Mouse (Mus musculus): Measurements from ENCODE around the gene Prrx2.
A peak's percentile ranks its signal among the peaks of the same experiment; 100 is the strongest.

The Prrx2 gene

GRCm38 (mm10) chr2:30870863-30871262 lies 36.1 kb downstream of the Prrx2 start:
- DNase-seq (ENCODE audit: low spot score), result no peak

GRCm38 (mm10) chr2:30872669-30873068 lies 37.9 kb downstream of the Prrx2 start:
- no peak for DNase-seq (ENCODE audit: low spot score)

DNA sequence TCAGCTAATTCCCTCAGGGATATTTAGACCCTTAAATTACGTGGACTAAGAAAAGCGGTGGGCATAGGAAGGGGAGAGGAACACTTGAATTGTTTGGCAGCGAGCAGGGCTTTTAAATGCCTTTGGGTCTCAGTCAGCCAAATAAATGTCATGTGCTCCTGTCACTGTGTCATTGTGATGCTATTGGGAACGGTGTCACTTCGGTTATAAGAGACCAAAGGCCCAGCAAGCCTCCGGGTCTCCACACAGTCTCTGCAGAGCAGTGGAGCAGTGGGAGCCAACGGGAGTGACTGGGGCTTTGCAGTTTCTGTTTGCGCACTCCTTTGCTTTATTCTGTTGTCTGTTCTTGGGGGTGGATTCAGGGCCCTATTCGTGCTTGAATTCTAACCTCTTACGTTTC lies 39.7 kb downstream of the Prrx2 start:
- DNase-seq (ENCODE audit: low spot score), result no peak

- no peak for DNase-seq (ENCODE audit: low spot score)
Observed at GRCm38 (mm10) chr2:30875096-30875495, 40.3 kb downstream of the Prrx2 start.

GRCm38 (mm10) chr2:30875621-30876432 lies 41.1 kb downstream of the Prrx2 start:
- no peak for DNase-seq (ENCODE audit: low spot score)

DNA sequence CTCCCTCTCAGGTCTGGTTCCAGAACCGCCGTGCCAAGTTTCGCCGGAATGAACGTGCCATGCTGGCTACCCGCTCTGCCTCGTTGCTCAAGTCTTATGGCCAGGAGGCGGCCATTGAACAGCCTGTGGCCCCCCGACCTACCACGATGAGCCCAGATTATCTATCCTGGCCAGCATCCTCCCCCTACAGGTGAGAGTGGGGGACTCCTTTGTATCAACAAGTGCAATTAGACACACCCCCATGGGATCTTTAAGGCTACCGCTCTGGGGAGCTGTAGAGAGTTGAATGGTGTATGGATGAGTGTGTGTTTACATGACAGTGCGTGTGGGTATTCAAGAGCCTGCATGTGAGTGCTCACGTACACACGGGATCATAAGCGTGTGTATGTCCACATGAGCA lies 44.7 kb downstream of the Prrx2 start:
- no peak for DNase-seq (ENCODE audit: low spot score)

DNA sequence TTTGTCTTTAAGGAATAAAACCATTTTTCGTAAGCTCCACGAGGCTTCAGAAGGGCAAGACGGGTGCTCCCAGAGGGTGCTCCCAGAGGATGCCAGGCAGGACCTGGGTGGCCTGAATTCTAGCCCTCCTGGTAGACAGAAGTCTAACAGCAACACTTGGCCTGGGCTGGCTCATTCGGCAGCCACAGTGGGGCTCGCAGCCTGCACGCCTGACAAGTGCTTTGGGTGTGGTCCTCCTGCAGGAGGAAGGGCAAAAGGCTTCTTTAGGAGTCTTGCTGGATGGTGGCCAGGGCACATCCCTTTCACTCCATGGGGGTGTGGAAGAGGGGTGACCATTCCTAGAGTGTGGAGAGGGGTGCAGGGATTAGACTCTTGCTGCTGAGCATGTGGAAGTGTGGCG lies 46.4 kb downstream of the Prrx2 start:
- DNase-seq (ENCODE audit: low spot score), result no peak

- DNase-seq (ENCODE audit: low spot score), result no peak
Observed at GRCm38 (mm10) chr2:30884852-30885373, 50.1 kb downstream of the Prrx2 start.

GRCm38 (mm10) chr2:30885453-30886163 lies 50.8 kb downstream of the Prrx2 start:
- no peak for DNase-seq (ENCODE audit: low spot score)

- DNase-seq (ENCODE audit: low spot score), result peak; percentile 31
Observed at GRCm38 (mm10) chr2:30891002-30891401, 56.2 kb downstream of the Prrx2 start.

DNA sequence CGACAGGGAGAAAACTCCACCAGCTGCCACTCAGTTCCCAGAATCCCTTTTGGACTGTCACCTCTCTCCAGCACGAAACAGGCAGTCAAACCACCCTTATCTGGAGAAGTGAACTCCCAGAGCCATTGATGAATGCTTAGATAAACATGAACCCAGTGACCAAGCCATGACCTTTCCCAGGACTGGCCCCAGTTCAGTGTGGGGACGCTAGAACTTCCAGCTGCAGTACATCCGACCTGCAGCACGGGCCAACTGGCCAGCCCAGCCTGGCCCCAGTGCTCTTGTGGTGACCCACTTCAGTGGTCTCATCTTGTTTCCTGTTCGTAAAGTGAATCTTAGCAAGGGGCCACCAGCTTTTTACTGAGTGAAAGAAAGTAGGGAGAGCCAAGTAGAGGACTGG lies 58.6 kb downstream of the Prrx2 start:
- DNase-seq (ENCODE audit: low spot score), result no peak

GRCm38 (mm10) chr2:30893946-30894345 lies 59.2 kb downstream of the Prrx2 start:
- no peak for DNase-seq (ENCODE audit: low spot score)

- no peak for DNase-seq (ENCODE audit: low spot score)
Observed at GRCm38 (mm10) chr2:30897291-30897690, 62.5 kb downstream of the Prrx2 start.

GRCm38 (mm10) chr2:30899397-30900069 lies 64.8 kb downstream of the Prrx2 start:
- DNase-seq (ENCODE audit: low spot score), result no peak

DNA sequence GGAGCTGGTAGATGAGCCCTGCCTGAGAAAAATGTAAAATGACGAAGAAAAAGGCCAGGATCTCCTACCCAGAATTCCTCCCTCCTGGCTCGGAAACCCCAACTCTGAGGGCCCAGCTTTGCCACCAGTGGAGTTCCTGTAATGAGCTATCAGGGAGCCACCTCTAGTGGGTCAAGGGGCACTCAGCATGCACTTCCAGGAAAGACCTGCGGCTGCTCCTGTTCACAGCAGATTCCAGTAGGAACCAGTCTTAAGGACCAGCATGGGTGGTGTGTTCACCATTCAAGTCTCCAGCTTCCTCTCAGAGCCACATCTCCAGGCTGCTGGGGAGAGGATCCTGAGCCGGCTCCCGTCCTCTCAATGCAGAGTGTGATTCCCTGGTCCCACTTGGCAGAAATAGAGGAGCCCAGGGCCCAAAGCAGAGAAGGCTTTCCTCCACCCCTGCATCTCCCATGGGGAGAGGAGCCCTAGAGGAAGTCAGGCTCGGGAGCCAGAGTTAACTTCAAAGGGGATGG lies 66.9 kb downstream of the Prrx2 start:
- DNase-seq (ENCODE audit: low spot score), result no peak

GRCm38 (mm10) chr2:30902256-30902655 lies 67.5 kb downstream of the Prrx2 start:
- DNase-seq (ENCODE audit: low spot score), result no peak

GRCm38 (mm10) chr2:30902726-30903722 lies 68.3 kb downstream of the Prrx2 start:
- DNase-seq (ENCODE audit: low spot score), result no peak

DNA sequence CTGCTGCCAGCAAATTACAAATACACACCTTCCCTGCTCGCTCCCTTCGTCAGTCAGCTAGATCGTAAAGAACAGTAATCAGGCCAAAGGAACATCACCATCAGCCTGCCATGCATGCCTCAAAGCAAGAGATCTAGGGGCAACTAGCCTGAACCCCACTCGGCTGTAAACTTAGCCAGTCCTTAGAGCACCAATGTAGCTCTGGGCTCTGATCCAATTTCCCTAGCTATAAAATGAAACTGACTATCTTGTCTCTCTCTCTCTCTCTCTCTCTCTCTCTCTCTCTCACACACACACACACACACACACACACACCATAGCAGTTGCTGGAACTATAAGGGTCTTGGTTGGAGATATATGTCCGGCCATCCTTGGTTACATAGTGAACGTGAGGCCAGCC lies 69.5 kb downstream of the Prrx2 start:
- no peak for DNase-seq (ENCODE audit: low spot score)

DNA sequence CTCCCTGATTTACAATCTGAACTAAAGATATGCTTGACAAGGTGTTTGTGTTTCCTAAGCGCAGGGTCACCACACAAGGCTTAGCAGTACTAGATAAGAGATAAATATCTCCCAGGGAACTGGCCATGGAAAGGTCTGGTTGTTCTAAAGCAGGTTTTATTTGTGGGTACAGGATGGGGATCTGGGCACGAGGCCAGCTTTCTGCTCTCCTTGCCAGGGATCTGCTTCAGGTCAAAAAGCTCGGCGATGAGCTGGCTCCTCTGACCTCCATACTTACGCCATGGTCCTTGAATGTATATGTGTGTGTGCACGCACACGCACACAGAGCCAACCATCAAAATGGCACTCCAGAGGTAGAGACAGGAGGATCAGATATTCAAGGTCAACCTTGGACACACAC lies 70.2 kb downstream of the Prrx2 start:
- no peak for DNase-seq (ENCODE audit: low spot score)

DNA sequence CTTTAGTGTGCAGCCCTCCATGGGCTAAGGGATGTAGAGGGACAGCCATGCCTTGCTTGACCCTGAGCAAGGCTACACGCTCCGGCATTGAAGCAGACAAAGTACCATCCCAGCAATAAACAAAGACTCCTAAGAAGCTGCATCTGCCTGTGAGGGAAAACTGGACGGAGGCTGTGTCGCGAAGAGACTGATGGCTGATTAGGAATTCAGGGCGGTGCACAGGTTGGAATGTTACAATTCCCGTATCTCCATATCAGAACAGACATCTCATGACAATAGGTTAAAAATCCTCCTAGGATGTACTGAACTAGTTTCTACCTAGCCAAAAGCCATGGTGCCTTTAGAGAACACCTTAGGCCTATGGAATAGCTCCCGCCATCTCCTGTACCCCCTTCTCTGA lies 71.1 kb downstream of the Prrx2 start:
- no peak for DNase-seq (ENCODE audit: low spot score)

DNA sequence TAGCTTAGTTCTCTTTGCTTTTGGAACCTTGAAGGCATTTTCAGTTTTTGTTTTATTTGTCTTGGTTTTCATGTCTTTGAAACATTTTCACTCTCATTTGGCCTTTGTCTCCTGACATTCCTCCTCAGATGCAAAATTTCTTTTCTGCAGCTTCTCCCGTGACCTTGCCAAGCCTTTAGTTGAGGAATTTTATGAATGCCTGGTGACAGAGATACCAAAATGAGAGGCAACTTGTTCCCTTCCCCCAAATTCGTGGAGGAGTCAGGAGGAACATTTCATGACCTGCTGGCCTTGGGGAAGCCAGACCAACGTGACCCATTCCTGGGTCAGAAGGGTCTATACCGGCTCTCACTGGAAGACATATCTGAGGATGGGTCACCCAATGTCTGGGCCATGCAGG lies 71.9 kb downstream of the Prrx2 start:
- DNase-seq (ENCODE audit: low spot score), result no peak

All from c-Kit-positive CD71-positive TER-119-positive erythroid progenitor cells, embryonic 14.5 days (primary cell).